In the genomic region with DNA sequence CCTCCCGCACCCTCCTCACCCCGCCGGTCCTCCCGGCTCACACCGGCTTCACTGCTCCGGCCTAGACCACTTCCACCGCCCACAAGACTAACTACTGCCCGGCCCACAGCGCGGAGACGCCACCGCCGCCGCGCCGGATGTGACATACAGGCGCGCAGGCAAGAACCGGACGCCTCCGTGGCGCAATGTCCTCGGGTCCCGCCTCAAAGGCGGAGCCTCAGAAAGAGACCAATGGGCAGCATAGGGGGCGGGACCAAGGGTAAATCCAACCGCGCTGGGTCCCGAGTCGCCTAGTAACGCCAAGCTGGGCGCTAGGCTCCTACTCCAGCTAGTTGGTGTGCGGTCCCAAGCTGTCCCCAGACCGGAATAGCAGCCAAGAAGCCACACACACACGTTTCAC, we compare ENCODE assay signal across 8 mouse cellular contexts. TPM values are rescaled to one million over a fixed set of nuclear protein-coding genes. Genes with fewer than 3 reads are reported as not detected.
DNase-seq lines count a peak whose midpoint lies in the region; ATAC-seq lines count a peak whose summit lies in the region.

Gene Zbtb48 (minus strand): TSS at position 148 of the 400 bp plus-strand sequence.

- peak within 1 kb of the TSS; percentile 90 for H3K9ac ChIP-seq in heart, embryonic 13.5 days
- H3K9ac ChIP-seq in liver, embryonic 12.5 days, result peak within 1 kb of the TSS; percentile 79
- peak within 1 kb of the TSS; percentile 60 for H3K9ac ChIP-seq in stomach, embryonic 15.5 days

- H3K4me2 ChIP-seq in heart, embryonic 13.5 days, result peak within 1 kb of the TSS; percentile 99
- peak within 1 kb of the TSS; percentile 98 for H3K4me2 ChIP-seq in liver, embryonic 12.5 days
- peak within 1 kb of the TSS; percentile 98 for H3K4me2 ChIP-seq in stomach, embryonic 15.5 days

- peak; percentile 93 for ATAC-seq in heart, embryonic 13.5 days (ENCODE audit: extremely low read depth, insufficient number of reproducible peaks, low FRiP score, low TSS enrichment)
- ATAC-seq in liver, embryonic 12.5 days, result peak; percentile 97
- peak; percentile 96 for ATAC-seq in stomach, embryonic 15.5 days (ENCODE audit: insufficient read depth, low FRiP score, low read depth)

- DNase-seq in CD4-positive, CD25-positive, alpha-beta regulatory T cell, adult 2 months (ENCODE audit: low read depth, low spot score), result peak; percentile 96
- DNase-seq in fat pad, adult 2 months (ENCODE audit: extremely low read depth, low read depth, low spot score), result peak; percentile 61
- peak; percentile 98 for DNase-seq in kidney, postnatal 10 days
- DNase-seq in natural killer cell, adult 2 months (ENCODE audit: low spot score in 2 of 2), result peak; percentile 90 to 91

- H3K27me3 ChIP-seq in heart, embryonic 13.5 days (replicated peaks), result peaks cover 12% of the 10 kb centered on the region
- H3K27me3 ChIP-seq in liver, embryonic 12.5 days (replicated peaks), result peaks cover 19% of the 10 kb centered on the region
- H3K27me3 ChIP-seq in stomach, embryonic 15.5 days (replicated peaks), result no peaks in the 10 kb centered on the region

- peaks cover 36% of the 10 kb centered on the region for H3K36me3 ChIP-seq in heart, embryonic 13.5 days
- H3K36me3 ChIP-seq in liver, embryonic 12.5 days, result peaks cover 38% of the 10 kb centered on the region
- peaks cover 18% of the 10 kb centered on the region; the same call in 1 of the 2 replicates for H3K36me3 ChIP-seq in stomach, embryonic 15.5 days

- no peaks in the 10 kb centered on the region for H3K9me3 ChIP-seq in heart, embryonic 13.5 days
- no peaks in the 10 kb centered on the region for H3K9me3 ChIP-seq in liver, embryonic 12.5 days (replicated peaks)
- H3K9me3 ChIP-seq in stomach, embryonic 15.5 days, result no peaks in the 10 kb centered on the region

- H3K27ac ChIP-seq in brown adipose tissue, adult 24 weeks (replicated peaks; ENCODE audit: low read depth, low read length), result peak within 1 kb of the TSS; percentile 44; the same call in 1 of the 2 replicates
- peak within 1 kb of the TSS; percentile 78 for H3K27ac ChIP-seq in heart, embryonic 13.5 days (replicated peaks)
- H3K27ac ChIP-seq in liver, embryonic 12.5 days, result peak within 1 kb of the TSS; percentile 79
- peak within 1 kb of the TSS; percentile 79 for H3K27ac ChIP-seq in stomach, embryonic 15.5 days

- under 1% methylated on average over 35 of the region's 35 CpGs for WGBS in heart, embryonic 13.5 days
- WGBS in liver, embryonic 12.5 days (ENCODE audit: insufficient replicate concordance), result 2% methylated on average over 33 of the region's 35 CpGs
- under 1% methylated on average over 35 of the region's 35 CpGs for WGBS in stomach, embryonic 15.5 days

- peaks cover 5% of the 10 kb centered on the region for H3K4me1 ChIP-seq in brown adipose tissue, adult 24 weeks (ENCODE audit: control insufficient read depth, insufficient read depth, insufficient read length, low read length)
- peaks cover 45% of the 10 kb centered on the region for H3K4me1 ChIP-seq in heart, embryonic 13.5 days
- H3K4me1 ChIP-seq in liver, embryonic 12.5 days, result peaks cover 51% of the 10 kb centered on the region
- H3K4me1 ChIP-seq in stomach, embryonic 15.5 days, result peaks cover 37% of the 10 kb centered on the region

- peak within 1 kb of the TSS; percentile 85 for H3K4me3 ChIP-seq in brown adipose tissue, adult 24 weeks (ENCODE audit: insufficient read depth, low read depth, low read length)
- peak within 1 kb of the TSS; percentile 88 for H3K4me3 ChIP-seq in heart, embryonic 13.5 days
- peak within 1 kb of the TSS; percentile 74 for H3K4me3 ChIP-seq in liver, embryonic 12.5 days
- peak within 1 kb of the TSS; percentile 86 for H3K4me3 ChIP-seq in stomach, embryonic 15.5 days (replicated peaks)

RNA-seq across cellular contexts. Expression of gene Zbtb48, which starts in this region (rescaled TPM):
- polyA plus RNA-seq in brown adipose tissue, adult 24 weeks (2012; ENCODE audit: insufficient read depth, insufficient read length, missing spikeins), result 1.8 and 3.2 TPM in 2 replicates
- polyA plus RNA-seq in heart, embryonic 13.5 days (2015; fragmentation: Nextera tagmentation; extraction: Ambion mirVana), result 10.0 and 11.6 TPM in 2 replicates
- polyA plus RNA-seq in liver, embryonic 12.5 days (2016; fragmentation: Nextera tagmentation; extraction: Ambion mirVana), result 11.4 and 12.2 TPM in 2 replicates
- polyA plus RNA-seq in stomach, embryonic 15.5 days (2015; fragmentation: Nextera tagmentation; extraction: Ambion mirVana), result 16.8 and 17.6 TPM in 2 replicates

Comparison
In these comparisons a context has a peak if more than half of its experiments do, and no peak if none do; other contexts are left out.
1. Peak in every context shown above with its lines: DNase-seq, ATAC-seq, H3K4me3 ChIP-seq and H3K27ac ChIP-seq.